Comparison of ENCODE assay signal across 1 mouse cellular context in the genomic region with DNA sequence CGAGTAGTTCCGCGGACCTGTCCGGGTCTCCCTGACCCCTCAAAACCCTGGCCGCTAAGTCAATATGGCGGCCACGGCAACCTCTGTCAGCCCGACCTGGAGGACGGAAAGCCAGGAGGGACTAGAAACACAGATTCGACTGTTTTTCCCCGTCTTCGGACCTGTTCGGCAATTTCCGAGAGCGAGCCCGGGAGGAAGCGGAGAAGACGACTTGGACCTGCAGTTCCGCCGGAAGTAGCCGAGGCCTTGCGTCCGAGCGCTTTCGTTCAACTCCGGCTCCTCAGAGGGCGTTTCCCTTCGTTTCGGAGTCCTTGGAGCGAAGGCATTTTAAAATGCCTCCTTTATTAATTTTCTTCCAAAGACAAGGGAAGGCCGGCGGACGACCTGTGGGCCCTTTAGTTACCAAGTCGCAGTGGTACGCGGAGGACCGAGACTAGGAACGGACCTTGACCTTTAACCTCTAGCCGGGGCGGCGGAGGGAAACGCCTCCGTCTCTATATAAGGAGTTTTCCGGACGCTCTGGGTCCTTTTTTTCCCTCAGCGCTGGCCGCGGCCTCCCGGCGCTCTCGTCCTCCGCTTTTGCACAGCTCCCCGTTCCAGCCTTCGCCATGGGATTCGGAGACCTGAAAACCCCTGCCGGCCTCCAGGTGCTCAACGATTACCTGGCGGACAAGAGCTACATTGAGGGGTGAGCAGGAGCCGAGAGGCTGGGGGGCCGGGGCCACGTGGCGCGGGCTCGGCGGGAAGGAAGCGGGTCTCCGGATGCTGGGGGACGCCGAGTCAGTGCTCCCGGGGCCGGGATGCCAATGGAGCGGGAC.
TF ChIP-seq lines count a peak whose summit lies in the region.

TSS of gene Eef1b2 (plus strand) at position 222 of the 818 bp plus-strand sequence.
TSS of gene Ndufs1 (minus strand) at position 230 of the 818 bp plus-strand sequence.

TF ChIP-seq in CH12.LX, 34 proteins besides CTCF, POLR2A, EP300 and RAD21 (continued from another document):
- peak; percentile 83 for TF ChIP-seq MYC (IDR thresholded peaks at IDR 0.05; ENCODE audit: low read depth, low read length)
- no peak for TF ChIP-seq SMC3 (IDR thresholded peaks at IDR 0.05; ENCODE audit: low read depth, low read length)
- TF ChIP-seq TCF12 (IDR thresholded peaks at IDR 0.05; ENCODE audit: low read depth, low read length): peak; percentile 61
- no peak for TF ChIP-seq CHD1 (IDR thresholded peaks at IDR 0.05; ENCODE audit: low read depth, low read length)
- no peak; the same call in 1 of the 2 replicates for TF ChIP-seq MAFK (IDR thresholded peaks at IDR 0.05; ENCODE audit: insufficient replicate concordance, low read length)
- peak; percentile 56 for TF ChIP-seq NRF1 (IDR thresholded peaks at IDR 0.05; ENCODE audit: low read depth, low read length)
- peak; percentile 98 for TF ChIP-seq NELFE (IDR thresholded peaks at IDR 0.05; ENCODE audit: low read depth, low read length)
- no peak for TF ChIP-seq JUN (IDR thresholded peaks at IDR 0.05; ENCODE audit: insufficient read depth, low read depth, low read length)
- TF ChIP-seq IRF4 (IDR thresholded peaks at IDR 0.05; ENCODE audit: low read depth, low read length): peak; percentile 66
- TF ChIP-seq MAZ (IDR thresholded peaks at IDR 0.05; ENCODE audit: low read depth, low read length): peak; percentile 54; the same call in 1 of the 2 replicates
- TF ChIP-seq MAX (IDR thresholded peaks at IDR 0.05; ENCODE audit: low read length): peak; percentile 85
- peak; percentile 93 for TF ChIP-seq POLR2AphosphoS2 (IDR thresholded peaks at IDR 0.05; ENCODE audit: low read depth, low read length)
- TF ChIP-seq ETS1 (conservative IDR thresholded peaks at IDR 0.05; ENCODE audit: low read depth, low read length): peak; percentile 21; the same call in 1 of the 2 replicates
- peak; percentile 81 for TF ChIP-seq SIN3A (IDR thresholded peaks at IDR 0.05; ENCODE audit: low read length)
- TF ChIP-seq ZC3H11A (IDR thresholded peaks at IDR 0.05; ENCODE audit: low read depth, low read length): no peak
- TF ChIP-seq MXI1 (IDR thresholded peaks at IDR 0.05; ENCODE audit: low read depth, low read length): peak; percentile 96
- peak; percentile 87 for TF ChIP-seq ZMIZ1 (IDR thresholded peaks at IDR 0.05; ENCODE audit: low read depth, low read length)
- no peak; the same call in 1 of the 2 replicates for TF ChIP-seq GABPA (IDR thresholded peaks at IDR 0.05; ENCODE audit: insufficient replicate concordance, low read depth, low read length)
- peak; percentile 98 for TF ChIP-seq CHD2 (IDR thresholded peaks at IDR 0.05; ENCODE audit: low read length)
- TF ChIP-seq TBP (conservative IDR thresholded peaks at IDR 0.05; ENCODE audit: low read depth, low read length): peak; percentile 97
- TF ChIP-seq BHLHE40 (IDR thresholded peaks at IDR 0.05; ENCODE audit: low read depth, low read length): no peak
- peak; percentile 79; the same call in 1 of the 2 replicates for TF ChIP-seq RCOR1 (conservative IDR thresholded peaks at IDR 0.05; ENCODE audit: low read depth, low read length)
- TF ChIP-seq USF2 (conservative IDR thresholded peaks at IDR 0.05; ENCODE audit: low read depth, low read length): peak; percentile 12; the same call in 1 of the 2 replicates
- TF ChIP-seq E2F4 (IDR thresholded peaks at IDR 0.05; ENCODE audit: insufficient replicate concordance, low read depth, low read length): no peak
- TF ChIP-seq ELF1 (IDR thresholded peaks at IDR 0.05; ENCODE audit: low read depth, low read length): peak; percentile 86
- TF ChIP-seq PAX5 (IDR thresholded peaks at IDR 0.05; ENCODE audit: low read length): no peak
- peak; percentile 97 for TF ChIP-seq KAT2A (IDR thresholded peaks at IDR 0.05; ENCODE audit: insufficient replicate concordance, low read length)
- TF ChIP-seq USF1 (IDR thresholded peaks at IDR 0.05; ENCODE audit: low read depth, low read length): no peak
